Mouse (Mus musculus) myocyte (in vitro differentiated cells): ENCODE measurements around the gene Rtbdn. TPM values are rescaled to one million over a fixed set of nuclear protein-coding genes. Genes with fewer than 3 reads are reported as not detected.

Source experiments
- H3K27me3 ChIP-seq: one replicate; pipeline ENCODE4 v1.6.1; 2011; ENCODE audit not compliant: control insufficient read depth, insufficient read depth, insufficient read length
- H3K36me3 ChIP-seq: one replicate; pipeline ENCODE4 v1.6.1; 2011; ENCODE audit not compliant: control insufficient read depth, insufficient read depth
- H3K4me2 ChIP-seq: one replicate; pipeline ENCODE4 v1.6.1; 2011; ENCODE audit warnings: low read depth, control low read depth
- H3K4me3 ChIP-seq: one replicate; pipeline ENCODE4 v1.5.1; 2011; ENCODE audit warnings: mild to moderate bottlenecking, control low read depth, moderate library complexity
- H3K79me2 ChIP-seq: one replicate; pipeline ENCODE4 v1.6.1; 2011; ENCODE audit not compliant: control insufficient read depth, insufficient read depth
- H3ac ChIP-seq: one replicate; pipeline ENCODE4 v1.6.1; 2011; ENCODE audit not compliant: control insufficient read depth, insufficient read length
- CEBPB ChIP-seq: IDR thresholded peaks from 2 replicates; pipeline ENCODE4 v1.6.1; 2011; ENCODE audit warnings: mild to moderate bottlenecking, moderate library complexity; ENCODE audit not compliant: poor library complexity, insufficient read depth, severe bottlenecking
- E2F4 ChIP-seq: IDR thresholded peaks from one replicate; pipeline ENCODE4 v1.6.1; 2011; ENCODE audit warnings: mild to moderate bottlenecking, control low read depth, moderate library complexity; ENCODE audit not compliant: insufficient read depth
- MAX ChIP-seq: IDR thresholded peaks from one replicate; pipeline ENCODE4 v1.6.1; 2011; ENCODE audit warnings: low read depth, mild to moderate bottlenecking, control low read depth
- MYOD1 ChIP-seq, 3 experiments: IDR thresholded peaks; one replicate each; pipeline ENCODE4 v1.6.1; 2011; ENCODE audit warnings: control low read depth in 2 of 3, low read depth in 2 of 3, mild to moderate bottlenecking in 2 of 3, moderate library complexity in 1 of 3; ENCODE audit not compliant: insufficient read length in 2 of 3, control insufficient read depth in 1 of 3
- MYOG ChIP-seq, 3 experiments: IDR thresholded peaks; one replicate each; pipeline ENCODE4 v1.6.1; 2011; ENCODE audit warnings: control low read depth in 2 of 3, low read depth in 2 of 3, mild to moderate bottlenecking in 2 of 3; ENCODE audit not compliant: insufficient read length in 2 of 3, control insufficient read depth in 1 of 3, insufficient read depth in 1 of 3
- POLR2A ChIP-seq: IDR thresholded peaks from one replicate; pipeline ENCODE4 v1.6.1; 2011; ENCODE audit warnings: low read depth, mild to moderate bottlenecking, control low read depth, moderate library complexity; ENCODE audit not compliant: insufficient read length
- POLR2AphosphoS2 ChIP-seq: IDR thresholded peaks from one replicate; pipeline ENCODE4 v1.6.1; 2011; ENCODE audit warnings: low read depth, control low read depth; ENCODE audit not compliant: insufficient read length
- REST ChIP-seq: IDR thresholded peaks from one replicate; pipeline ENCODE4 v1.6.1; 2011; ENCODE audit warnings: mild to moderate bottlenecking, control low read depth, moderate library complexity; ENCODE audit not compliant: insufficient read depth, insufficient read length
- SRF ChIP-seq: IDR thresholded peaks from one replicate; pipeline ENCODE4 v1.6.1; 2011; ENCODE audit warnings: low read depth; ENCODE audit not compliant: control insufficient read depth, insufficient read length
- TCF12 ChIP-seq: IDR thresholded peaks from one replicate; pipeline ENCODE4 v1.6.1; 2011; ENCODE audit warnings: mild to moderate bottlenecking, control low read depth; ENCODE audit not compliant: poor library complexity, insufficient read depth, severe bottlenecking
- TCF3 ChIP-seq: IDR thresholded peaks from one replicate; pipeline ENCODE4 v1.6.1; 2011; ENCODE audit warnings: low read depth, control low read depth; ENCODE audit not compliant: insufficient read length
- USF1 ChIP-seq: IDR thresholded peaks from one replicate; pipeline ENCODE4 v1.6.1; 2011; ENCODE audit warnings: low read depth, mild to moderate bottlenecking, control low read depth, moderate library complexity
- polyA plus RNA-seq: library from polyadenylated mRNA; unstranded; fragments of >200 nt; fragmentation: generic; extraction: Trizol; gene quantifications from one replicate; pipeline ENCODE4 v1.2.1, GENCODE M21; 2012; ENCODE audit warnings: missing spikeins

Gene Rtbdn
- polyA plus RNA-seq, 1 experiment: not detected

DNA sequence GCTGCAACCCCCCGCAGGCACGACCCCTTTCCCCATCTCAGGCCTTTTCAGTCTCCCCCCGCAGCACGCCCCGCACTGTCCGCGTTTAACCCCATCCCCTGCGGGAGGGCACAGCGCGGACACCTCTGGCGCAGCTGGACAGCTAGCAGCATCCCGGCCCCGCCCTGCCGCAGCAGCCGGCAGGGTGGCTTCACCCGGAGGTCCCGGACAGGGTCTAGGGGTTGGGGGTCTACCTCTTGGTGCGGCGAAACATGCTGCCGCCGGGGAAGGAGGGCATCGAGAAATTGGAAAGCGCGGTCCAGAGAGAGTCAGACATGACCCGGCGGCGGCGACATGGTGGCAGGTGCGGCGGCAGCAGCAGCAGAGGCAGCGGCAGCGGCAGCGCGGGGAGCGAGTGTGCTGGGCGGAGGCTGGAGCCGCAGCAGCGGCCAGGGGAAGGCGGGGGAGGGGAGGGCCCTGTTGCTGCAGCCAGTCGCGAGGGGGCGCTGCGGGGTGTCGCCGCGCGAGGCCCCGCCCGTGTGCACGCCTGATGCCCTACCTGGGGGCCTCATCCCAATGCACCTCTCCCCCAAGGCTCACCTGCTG lies 9.7 kb upstream of the Rtbdn start, which contains the start of gene Mast1:
Gene Mast1 (minus strand): TSS at position 398 of the 585 bp plus-strand sequence.
- Histone ChIP-seq H3K79me2 (no peaks in the 10 kb centered on the region), H3K36me3 (no peaks in the 10 kb centered on the region), H3K4me3 (no peak within 1 kb of the TSS), H3ac (no peak within 1 kb of the TSS), H3K4me2 (no peak within 1 kb of the TSS), H3K27me3 (peaks cover 44% of the 10 kb centered on the region)
- TF ChIP-seq MAX (no peak), CEBPB (no peak), E2F4 (no peak), TCF12 (no peak), REST (no peak), USF1 (no peak), SRF (no peak), MYOG (IDR thresholded peaks at IDR 0.05; ENCODE audit: control insufficient read depth in 1 of 3, insufficient read depth in 1 of 3, insufficient read length in 2 of 3, low read depth in 2 of 3) (no peak), MYOD1 (IDR thresholded peaks at IDR 0.05; ENCODE audit: control insufficient read depth in 1 of 3, insufficient read length in 2 of 3, low read depth in 2 of 3) (no peak), POLR2AphosphoS2 (no peak), TCF3 (no peak), POLR2A (no peak)

DNA sequence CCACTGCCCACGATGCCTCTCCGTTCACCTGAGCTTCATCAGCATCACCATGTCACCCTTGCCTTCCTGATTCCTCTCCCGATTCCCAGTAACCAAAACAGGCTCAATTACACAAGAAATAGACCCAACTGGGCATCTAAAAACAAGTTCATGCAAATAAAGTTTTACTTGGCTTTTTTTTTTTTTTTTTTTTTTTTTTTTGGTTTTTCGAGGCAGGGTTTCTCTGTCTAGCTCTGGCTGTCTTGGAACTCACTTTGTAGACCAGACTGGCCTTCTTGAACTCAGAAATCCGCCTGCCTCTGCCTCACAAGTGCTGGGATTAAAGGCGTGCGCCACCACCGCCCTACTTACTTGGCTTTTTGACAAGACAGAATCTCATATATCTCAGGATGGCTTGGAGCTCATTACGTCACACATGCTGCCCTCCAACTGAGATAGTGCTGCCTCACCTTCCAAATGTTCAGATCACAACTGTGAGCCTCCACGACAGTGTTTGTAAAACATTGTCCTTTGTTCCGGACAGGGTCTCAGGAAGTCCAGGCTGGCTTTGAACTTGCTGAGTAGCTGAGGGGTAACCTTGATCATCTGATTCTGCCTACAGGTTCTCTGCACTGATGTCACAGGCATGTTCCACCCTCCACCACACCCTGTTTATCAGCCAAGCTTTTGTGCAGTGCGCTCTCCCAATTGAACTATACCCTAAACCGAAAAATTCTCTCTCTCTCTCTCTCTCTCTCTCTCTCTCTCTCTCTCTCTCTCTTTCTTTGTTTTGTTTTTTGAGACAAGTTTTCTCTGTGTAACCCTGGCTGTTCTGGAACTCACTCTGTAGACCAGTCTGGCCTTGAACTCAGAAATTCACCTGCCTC lies 8.9 kb upstream of the Rtbdn start:
- H3K27me3 ChIP-seq: peaks cover 44% of the 10 kb centered on the region
- no peak overlapping the region for H3K4me2 ChIP-seq
- H3K79me2 ChIP-seq: no peaks in the 10 kb centered on the region
- H3K4me3 ChIP-seq: no peak overlapping the region
- no peaks in the 10 kb centered on the region for H3K36me3 ChIP-seq
- TF ChIP-seq CEBPB (no peak), REST (no peak), TCF3 (no peak), E2F4 (no peak), POLR2A (no peak), SRF (no peak), POLR2AphosphoS2 (no peak), MYOD1 (IDR thresholded peaks at IDR 0.05; ENCODE audit: control insufficient read depth in 1 of 3, insufficient read length in 2 of 3, low read depth in 2 of 3) (no peak), USF1 (no peak)
- no peak overlapping the region for H3ac ChIP-seq

DNA sequence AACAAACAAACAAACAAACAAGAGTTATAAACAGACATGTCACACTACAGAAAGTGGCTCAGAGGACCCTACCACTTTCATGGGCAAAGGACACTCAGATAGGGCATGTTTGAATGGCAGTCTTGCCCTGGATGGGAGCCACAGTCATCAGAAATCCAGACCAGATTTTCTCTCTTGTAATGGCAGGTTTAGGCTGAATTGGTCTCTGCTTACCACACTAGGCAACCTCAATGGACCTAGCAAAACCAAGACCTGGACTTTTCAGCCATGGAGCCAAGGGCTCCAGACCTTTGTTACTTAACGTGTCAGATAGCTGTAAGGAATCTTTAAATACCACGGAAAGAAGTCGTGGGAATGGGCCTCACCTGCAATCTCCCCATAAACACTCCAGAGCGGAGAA lies 3.1 kb upstream of the Rtbdn start:
- H3K4me2 ChIP-seq: no peak overlapping the region
- TF ChIP-seq MYOD1 (IDR thresholded peaks at IDR 0.05; ENCODE audit: control insufficient read depth in 1 of 3, insufficient read length in 2 of 3, low read depth in 2 of 3): no peak
- no peak for TF ChIP-seq REST
- TF ChIP-seq E2F4: no peak
- no peak for TF ChIP-seq POLR2AphosphoS2
- TF ChIP-seq SRF: no peak
- no peak for TF ChIP-seq TCF3
- no peak for TF ChIP-seq MAX
- no peak for TF ChIP-seq USF1
- H3K79me2 ChIP-seq: no peaks in the 10 kb centered on the region
- no peak overlapping the region for H3K4me3 ChIP-seq
- H3K36me3 ChIP-seq: no peaks in the 10 kb centered on the region
- no peak overlapping the region for H3ac ChIP-seq
- H3K27me3 ChIP-seq: peaks cover 26% of the 10 kb centered on the region

DNA sequence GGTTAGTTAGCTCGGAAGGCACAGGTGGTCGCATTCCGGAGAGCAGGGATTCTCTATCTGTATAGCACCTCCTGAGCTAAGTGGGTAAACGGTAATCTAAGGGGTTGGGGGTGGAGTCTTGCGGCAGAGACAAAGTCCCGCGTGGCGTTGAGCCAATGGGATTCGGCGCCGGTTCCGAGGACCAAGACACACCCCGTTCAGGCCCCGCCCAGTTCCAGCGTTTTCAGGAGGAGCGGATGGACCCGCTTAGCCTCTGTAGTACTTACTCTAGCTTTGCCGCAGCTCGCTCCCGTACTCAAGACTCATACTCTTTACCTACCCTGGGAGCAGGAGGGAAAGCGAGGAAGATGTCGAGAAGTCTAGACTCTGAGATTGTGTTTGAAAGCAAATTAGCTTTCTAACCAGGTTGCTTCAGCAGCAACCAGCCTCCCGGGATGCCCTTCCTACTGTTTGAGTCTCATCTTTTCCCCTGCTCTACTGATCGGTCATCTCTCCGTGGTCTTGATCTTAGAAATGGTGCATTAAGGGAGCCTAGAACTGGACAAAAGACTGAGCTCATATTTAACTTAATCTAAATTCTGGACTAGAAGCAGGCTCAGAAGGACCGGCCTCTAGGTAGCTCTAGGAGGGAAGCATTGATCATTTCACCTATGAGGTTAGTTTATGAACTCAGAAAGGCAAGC lies 2.2 kb upstream of the Rtbdn start:
- H3K27me3 ChIP-seq: peaks cover 27% of the 10 kb centered on the region
- H3ac ChIP-seq: no peak overlapping the region
- peak overlapping the region; percentile 9 for H3K4me2 ChIP-seq
- H3K79me2 ChIP-seq: no peaks in the 10 kb centered on the region
- TF ChIP-seq TCF12 (no peak), MYOD1 (IDR thresholded peaks at IDR 0.05; ENCODE audit: control insufficient read depth in 1 of 3, insufficient read length in 2 of 3, low read depth in 2 of 3) (no peak), TCF3 (no peak), MYOG (IDR thresholded peaks at IDR 0.05; ENCODE audit: control insufficient read depth in 1 of 3, insufficient read depth in 1 of 3, insufficient read length in 2 of 3, low read depth in 2 of 3) (no peak), USF1 (no peak), POLR2AphosphoS2 (no peak), E2F4 (no peak), CEBPB (no peak), SRF (no peak), REST (no peak), POLR2A (no peak), MAX (no peak)
- no peak overlapping the region for H3K4me3 ChIP-seq
- no peaks in the 10 kb centered on the region for H3K36me3 ChIP-seq
